Mouse (Mus musculus) lung, embryonic 14.5 days (tissue): ENCODE data around the gene Gsdme. TPM values are rescaled to one million over a fixed set of nuclear protein-coding genes. Genes with fewer than 3 reads are reported as not detected.
A peak's percentile ranks its signal among the peaks of the same experiment; 100 is the strongest.

ENCODE experiments used
- ATAC-seq: fragments of 200-750 bp; cut with Nextera tagmentation; 2 replicates; pipeline ENCODE4 v1.8.0; 2017; ENCODE audit warnings: mild to moderate bottlenecking, moderate TSS enrichment, moderate library complexity; ENCODE audit not compliant: insufficient read depth
- DNase-seq: peaks from one replicate; pipeline ENCODE4 v3.0.0-alpha.2; 2015
- H3K27ac ChIP-seq: fragments of 300-500 bp; sonication (generic); 2 replicates; pipeline ENCODE4 v1.5.1; 2014; ENCODE audit warnings: low read depth, mild to moderate bottlenecking, moderate library complexity
- H3K27me3 ChIP-seq: fragments of 300-500 bp; sonication (generic); 2 replicates; pipeline ENCODE4 v1.6.1; 2014; ENCODE audit warnings: low read length, control low read depth; ENCODE audit not compliant: insufficient read depth
- H3K36me3 ChIP-seq: fragments of 300-500 bp; sonication (generic); 2 replicates; pipeline ENCODE4 v1.6.1; 2014; ENCODE audit warnings: control low read depth; ENCODE audit not compliant: insufficient read depth
- H3K4me1 ChIP-seq: fragments of 300-500 bp; sonication (generic); 2 replicates; pipeline ENCODE4 v1.6.1; 2014; ENCODE audit warnings: antibody characterized with exemption, control low read depth; ENCODE audit not compliant: insufficient read depth
- H3K4me2 ChIP-seq: fragments of 300-500 bp; sonication (generic); 2 replicates; pipeline ENCODE4 v1.6.1; 2014; ENCODE audit warnings: mild to moderate bottlenecking
- H3K4me3 ChIP-seq: fragments of 300-500 bp; sonication (generic); 2 replicates; pipeline ENCODE4 v1.5.1; 2014; ENCODE audit warnings: low read depth, low read length
- H3K9ac ChIP-seq: fragments of 300-500 bp; sonication (generic); 2 replicates; pipeline ENCODE4 v1.6.1; 2014
- H3K9me3 ChIP-seq: fragments of 300-500 bp; sonication (generic); 2 replicates; pipeline ENCODE4 v1.6.1; 2016; ENCODE audit warnings: low read depth, low read length, control low read depth
- CTCF ChIP-seq: IDR thresholded peaks from 2 replicates; pipeline ENCODE4 v1.5.1; 2016; ENCODE audit warnings: antibody characterized with exemption, low read depth
- WGBS: fragments of 180-500 bp; shearing (Covaris S2); extraction: QIAGEN DNeasy Blood & Tissue Kit; methylation state at CpG from one replicate; pipeline ENCODE4 v1.1.7; 2014; 5-methylcytosine and 5-hydroxymethylcytosine counted together
- polyA plus RNA-seq: library from polyadenylated mRNA; unstranded; fragments of >200 nt; fragmentation: Nextera tagmentation; extraction: Ambion mirVana; gene quantifications from 2 replicates; pipeline ENCODE4 v1.2.1, GENCODE M21; 2014

Gsdme gene
- polyA plus RNA-seq, 1 experiment from 2014 or later, result 43.3 TPM

DNA sequence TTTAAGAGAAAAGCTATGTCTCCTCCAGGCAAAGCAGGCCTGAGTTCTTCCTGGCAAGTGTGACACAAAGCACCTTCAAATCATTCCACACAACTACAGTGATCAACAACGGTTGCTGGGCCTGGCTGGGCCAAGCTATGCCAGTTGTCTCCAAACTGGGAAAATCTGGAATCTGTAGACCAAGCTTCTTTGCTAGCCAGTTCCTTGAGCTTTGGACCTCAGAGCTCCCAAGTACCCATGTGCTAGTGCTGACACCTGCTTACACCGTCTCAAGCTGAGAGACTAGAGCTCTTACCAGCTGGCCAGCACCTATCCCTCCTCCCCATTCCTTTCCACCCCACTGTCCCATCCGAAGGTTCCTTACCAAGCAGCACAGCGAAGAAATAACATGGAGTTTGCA is 47.7 kb downstream of the Gsdme start:
- Histone ChIP-seq H3K9ac (no peak overlapping the region), H3K27ac (no peak overlapping the region), H3K4me1 (no peaks in the 10 kb centered on the region), H3K27me3 (no peaks in the 10 kb centered on the region), H3K9me3 (no peaks in the 10 kb centered on the region), H3K36me3 (no peaks in the 10 kb centered on the region), H3K4me3 (no peak overlapping the region), H3K4me2 (no peak overlapping the region)
- no peak for ATAC-seq
- WGBS, result 79% methylated on average over 4 of the region's 4 CpGs
- no peak for TF ChIP-seq CTCF
- DNase-seq, result no peak

DNA sequence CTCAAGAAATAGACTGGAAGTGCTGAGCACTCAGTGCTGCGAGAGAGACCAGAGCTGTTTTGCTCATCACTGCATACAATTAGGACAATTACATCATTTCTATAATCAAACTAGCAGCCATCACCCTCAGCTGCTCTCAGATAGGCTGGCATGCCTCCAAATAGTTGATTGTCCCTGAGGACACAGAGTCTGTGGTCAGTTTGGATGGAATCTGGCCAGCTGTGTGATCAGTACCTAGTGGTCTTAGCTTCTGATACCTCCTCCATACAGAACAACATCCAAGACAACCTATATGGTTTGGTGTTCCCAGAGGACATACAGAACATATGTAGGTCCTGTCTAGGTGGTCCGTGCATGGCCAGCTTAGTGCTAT is 48.3 kb downstream of the Gsdme start:
- Histone ChIP-seq H3K27ac (no peak overlapping the region), H3K36me3 (no peaks in the 10 kb centered on the region), H3K4me2 (no peak overlapping the region), H3K4me1 (no peaks in the 10 kb centered on the region), H3K4me3 (no peak overlapping the region), H3K9ac (no peak overlapping the region), H3K9me3 (no peaks in the 10 kb centered on the region), H3K27me3 (no peaks in the 10 kb centered on the region)
- ATAC-seq (no peak), DNase-seq (peak; percentile 15)
- 77% methylated on average over 2 of the region's 2 CpGs for WGBS
- TF ChIP-seq CTCF, result no peak

DNA sequence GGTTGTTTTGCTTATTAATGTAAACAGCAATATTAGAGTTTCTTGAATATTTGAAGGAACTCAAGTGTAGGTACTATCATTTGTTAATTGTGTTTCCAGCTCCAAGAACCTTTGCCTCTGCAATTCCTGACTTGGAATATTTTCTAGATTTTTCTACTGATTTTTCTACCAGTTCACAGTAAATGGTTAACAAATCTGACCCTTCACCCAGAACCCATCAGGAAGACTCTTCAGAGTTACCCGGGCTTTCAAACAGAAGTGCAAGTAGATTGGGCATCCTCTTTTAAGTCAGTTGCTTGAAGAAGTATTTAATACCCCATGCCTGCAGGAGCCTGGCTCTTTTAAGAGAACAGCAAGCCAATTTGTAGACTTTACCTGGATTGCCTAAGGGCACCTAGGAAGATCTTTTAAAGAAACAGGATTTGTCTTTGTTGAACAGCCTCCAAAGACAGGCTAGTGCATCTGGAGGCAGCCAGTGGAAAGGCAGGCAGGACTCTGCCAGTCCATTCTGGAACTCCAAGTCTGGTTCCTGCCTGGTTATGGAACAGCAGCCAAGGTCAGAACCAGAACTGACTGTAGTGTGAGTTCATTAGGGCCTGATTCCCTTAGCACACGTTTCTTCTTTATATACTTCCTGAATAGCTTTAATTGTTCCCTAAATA is 48.8 kb downstream of the Gsdme start:
- Histone ChIP-seq H3K9me3 (no peaks in the 10 kb centered on the region), H3K36me3 (no peaks in the 10 kb centered on the region), H3K27me3 (no peaks in the 10 kb centered on the region), H3K9ac (no peak overlapping the region), H3K4me1 (no peaks in the 10 kb centered on the region), H3K27ac (no peak overlapping the region), H3K4me3 (no peak overlapping the region), H3K4me2 (no peak overlapping the region)
- 39% methylated on average over 2 of the region's 2 CpGs for WGBS
- DNase-seq (no peak), ATAC-seq (no peak)
- TF ChIP-seq CTCF, result no peak

DNA sequence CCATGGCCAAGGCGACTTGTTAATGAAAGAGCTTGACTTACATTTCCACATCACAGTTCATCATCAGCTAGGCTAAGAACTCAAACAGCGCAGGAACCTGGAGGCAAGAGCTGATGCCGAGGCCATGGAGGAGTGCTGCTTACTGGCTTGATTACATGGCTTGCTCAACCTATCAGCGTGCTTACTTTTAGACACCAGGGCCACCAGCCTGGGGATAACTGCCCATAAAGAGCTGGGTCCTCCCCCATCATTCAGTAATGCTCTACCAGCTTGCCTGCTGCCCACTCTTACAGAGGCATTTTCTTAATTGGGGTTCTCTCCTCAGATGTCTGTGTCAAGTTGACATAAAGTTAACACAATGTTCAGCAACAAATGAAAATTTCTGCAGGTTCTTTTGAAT is 58.6 kb downstream of the Gsdme start:
- no peak for TF ChIP-seq CTCF
- no peak overlapping the region for H3K4me3 ChIP-seq
- H3K27ac ChIP-seq, result no peak overlapping the region
- H3K4me1 ChIP-seq, result no peaks in the 10 kb centered on the region
- WGBS, result 91% methylated on average over 4 of the region's 4 CpGs
- no peak overlapping the region for H3K9ac ChIP-seq
- no peak overlapping the region for H3K4me2 ChIP-seq
- 0 out of 2 replicates have a peak, but pooled peaks cover 3% of the 10 kb centered on the region for H3K36me3 ChIP-seq
- H3K27me3 ChIP-seq, result no peaks in the 10 kb centered on the region
- ATAC-seq (no peak), DNase-seq (no peak)
- H3K9me3 ChIP-seq, result no peaks in the 10 kb centered on the region

DNA sequence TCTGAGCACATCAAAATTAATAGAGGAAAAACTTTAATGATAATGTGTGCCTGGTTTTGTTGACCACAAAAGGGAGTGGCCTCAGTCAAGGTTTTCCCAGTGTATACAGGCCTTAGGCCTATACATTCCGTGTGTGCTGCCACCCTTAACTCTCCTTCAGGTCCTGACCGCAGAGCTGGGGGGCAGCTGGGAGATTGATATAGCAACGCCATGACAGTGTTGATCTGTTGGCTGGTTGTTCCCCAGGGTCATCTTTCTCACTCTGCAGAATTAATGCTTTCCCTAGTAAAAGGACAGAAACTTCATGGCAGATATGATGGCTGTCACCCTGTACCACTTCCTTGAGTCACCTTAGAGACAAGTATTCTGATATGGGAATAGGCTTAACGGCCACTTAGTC is 59.3 kb downstream of the Gsdme start:
- Histone ChIP-seq H3K4me2 (no peak overlapping the region), H3K27me3 (no peaks in the 10 kb centered on the region), H3K36me3 (0 out of 2 replicates have a peak, but pooled peaks cover 3% of the 10 kb centered on the region), H3K4me1 (no peaks in the 10 kb centered on the region), H3K4me3 (no peak overlapping the region), H3K9ac (no peak overlapping the region), H3K27ac (no peak overlapping the region), H3K9me3 (no peaks in the 10 kb centered on the region)
- no peak for TF ChIP-seq CTCF
- DNase-seq (no peak), ATAC-seq (no peak)
- 81% methylated on average over 4 of the region's 4 CpGs for WGBS

DNA sequence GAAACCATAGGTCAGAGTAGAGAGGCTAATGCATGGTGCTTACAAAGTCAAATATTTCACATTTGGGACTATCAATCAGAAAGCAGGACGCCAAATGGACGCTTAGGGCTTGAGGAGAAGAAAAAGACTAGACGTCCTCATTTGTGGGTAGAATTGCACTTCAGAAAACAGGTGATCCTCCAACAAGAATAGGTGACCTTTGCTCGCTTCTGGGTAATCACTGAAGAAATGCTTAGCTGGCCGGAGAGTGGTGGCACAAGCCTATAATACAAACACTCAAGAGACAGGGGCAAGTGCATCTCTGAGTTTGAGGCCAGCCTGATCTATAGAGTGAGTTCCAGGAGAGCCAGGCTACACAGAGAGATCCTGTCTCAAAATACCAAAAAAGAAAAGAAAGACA is 69.8 kb downstream of the Gsdme start:
- no peaks in the 10 kb centered on the region for H3K4me1 ChIP-seq
- H3K36me3 ChIP-seq, result peaks cover 33% of the 10 kb centered on the region; the same call in 1 of the 2 replicates
- WGBS, result 67% methylated on average over 5 of the region's 5 CpGs
- no peak for TF ChIP-seq CTCF
- no peaks in the 10 kb centered on the region for H3K9me3 ChIP-seq
- no peak overlapping the region for H3K27ac ChIP-seq
- DNase-seq, result no peak
- H3K9ac ChIP-seq, result no peak overlapping the region
- no peaks in the 10 kb centered on the region for H3K27me3 ChIP-seq
- no peak overlapping the region for H3K4me3 ChIP-seq
- H3K4me2 ChIP-seq, result no peak overlapping the region
- ATAC-seq, result no peak

DNA sequence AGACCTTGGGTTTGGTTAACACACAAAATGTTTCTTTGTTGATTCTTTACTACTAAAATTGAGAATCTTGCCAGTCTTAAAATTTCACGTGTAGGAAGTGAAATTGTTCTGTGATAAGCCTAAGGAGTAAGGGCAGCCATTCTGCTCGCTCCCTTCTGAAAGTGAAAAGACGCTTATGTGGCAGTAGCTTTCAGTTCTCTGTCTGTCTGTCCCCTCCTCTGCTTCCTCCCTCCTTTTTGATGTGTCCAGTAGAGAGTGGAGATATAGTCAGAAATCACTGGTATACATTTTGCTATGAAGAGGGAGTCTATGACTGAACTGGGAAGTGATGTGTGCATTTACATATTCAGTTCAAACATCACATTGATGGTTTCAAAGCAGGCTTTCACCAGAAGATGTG is 70.8 kb downstream of the Gsdme start:
- Histone ChIP-seq H3K4me1 (no peaks in the 10 kb centered on the region), H3K36me3 (peaks cover 27% of the 10 kb centered on the region; the same call in 1 of the 2 replicates), H3K9ac (no peak overlapping the region), H3K4me3 (no peak overlapping the region), H3K27ac (no peak overlapping the region), H3K4me2 (no peak overlapping the region), H3K9me3 (no peaks in the 10 kb centered on the region), H3K27me3 (no peaks in the 10 kb centered on the region)
- TF ChIP-seq CTCF, result no peak
- no peak for ATAC-seq
- 91% methylated on average over 3 of the region's 3 CpGs for WGBS
- no peak for DNase-seq
